Mouse (Mus musculus) liver, embryonic 14.5 days (tissue): Measurements from ENCODE around the gene Sdcbp2.

Experiments
- CTCF ChIP-seq: IDR thresholded peaks from 2 replicates; pipeline ENCODE4 v1.5.1; 2016; ENCODE audit warnings: antibody characterized with exemption, low read depth, control low read depth
- EP300 ChIP-seq: IDR thresholded peaks from 2 replicates; pipeline ENCODE4 v1.6.1; 2016; ENCODE audit warnings: antibody characterized with exemption, low read depth

DNA sequence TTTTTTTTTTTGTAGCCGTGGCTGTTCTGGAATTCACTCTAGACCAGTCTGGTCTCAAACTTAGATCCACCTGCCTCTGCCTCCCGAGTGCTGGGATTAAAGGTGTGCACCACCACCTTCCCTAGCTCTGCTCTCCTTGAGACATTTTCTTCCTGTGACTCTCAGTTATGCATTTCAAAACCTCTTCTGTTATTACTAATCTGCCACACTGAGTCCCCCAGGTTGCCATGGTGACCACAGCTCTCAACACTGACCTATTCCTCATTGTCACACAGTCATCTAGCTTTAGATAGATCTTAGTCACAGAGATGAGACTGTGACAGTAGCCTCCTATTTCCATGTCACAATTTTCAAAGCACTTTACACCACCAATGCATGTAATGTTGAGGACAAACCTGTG, 3.0 kb upstream of the Sdcbp2 start:
- no peak for TF ChIP-seq CTCF
- no peak for TF ChIP-seq EP300
